Mouse (Mus musculus) embryo, embryonic 9.5 days (tissue): ENCODE measurements at regions not wholly inside any gene's neighbourhood (a gene's known extent, or its start where the extent isn't known, plus 50 kb on each side); places are given as distances from the start of the nearest gene placed in this dataset.

Experiments used
- DNase-seq: peaks from one replicate; pipeline ENCODE4 v3.0.0-alpha.2; 2017; ENCODE audit errors: extremely low spot score

DNA sequence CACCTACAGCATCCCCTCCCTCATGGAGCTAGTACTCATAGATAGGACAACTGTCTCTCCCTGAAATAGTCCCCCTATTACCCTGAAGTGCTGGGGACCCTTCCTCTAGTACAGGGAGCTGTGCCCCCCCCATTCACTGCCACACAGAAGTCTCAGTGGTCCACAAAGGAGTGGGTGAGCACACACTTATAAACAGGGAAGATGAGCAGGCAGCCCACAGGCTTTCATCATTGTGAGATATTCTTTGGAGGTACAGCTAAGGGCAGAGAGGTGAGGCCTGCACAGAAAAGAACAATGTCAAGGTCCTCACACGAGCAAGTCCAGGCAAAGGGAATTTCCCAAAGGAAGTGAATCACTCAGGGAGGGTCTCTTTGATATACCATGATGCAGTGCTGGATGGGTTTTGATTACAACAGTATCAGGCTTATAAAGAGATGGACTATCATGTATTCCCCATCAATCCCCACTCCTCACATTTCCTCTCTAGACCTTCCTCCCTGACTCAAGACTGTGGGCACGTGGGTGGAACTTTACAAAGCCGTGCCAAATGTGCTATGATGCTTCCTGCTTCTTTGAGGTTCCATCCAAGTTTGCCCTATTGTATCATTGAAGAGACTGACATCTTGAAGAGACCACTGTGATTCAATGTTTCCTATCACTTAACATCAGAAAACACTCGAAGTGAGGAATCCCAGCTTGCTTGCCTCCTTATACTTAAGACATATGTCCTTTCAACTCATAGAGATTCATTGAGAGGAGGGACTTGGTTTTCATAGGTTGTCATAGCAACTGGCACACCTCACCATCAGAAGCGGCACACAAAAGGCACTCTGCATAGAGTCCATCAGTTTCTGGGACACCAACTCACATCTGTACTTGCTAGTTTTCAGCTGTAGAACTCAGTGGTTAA, 104.2 kb upstream of the Bcl6 start:
- DNase-seq, result no peak

DNA sequence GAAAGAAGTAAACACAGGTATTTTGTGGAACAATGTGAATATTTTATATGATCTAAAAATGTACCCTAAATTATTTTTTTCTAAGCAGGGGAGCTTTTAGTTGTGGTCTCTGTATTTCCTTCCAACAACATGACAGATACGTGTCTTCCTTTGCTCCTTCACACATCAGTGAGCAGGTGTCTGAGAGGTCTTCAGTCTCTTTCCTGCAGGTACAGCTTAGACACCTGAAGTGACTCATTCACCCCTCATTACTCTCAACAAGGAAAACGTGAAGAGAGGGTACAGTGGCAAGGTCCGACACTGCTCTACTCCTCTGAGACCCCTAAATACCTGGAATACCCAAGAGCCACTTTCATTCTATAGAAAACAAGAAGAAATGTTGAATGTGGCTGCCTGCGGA, 103.5 kb upstream of the Bcl6 start:
- DNase-seq, result no peak

DNA sequence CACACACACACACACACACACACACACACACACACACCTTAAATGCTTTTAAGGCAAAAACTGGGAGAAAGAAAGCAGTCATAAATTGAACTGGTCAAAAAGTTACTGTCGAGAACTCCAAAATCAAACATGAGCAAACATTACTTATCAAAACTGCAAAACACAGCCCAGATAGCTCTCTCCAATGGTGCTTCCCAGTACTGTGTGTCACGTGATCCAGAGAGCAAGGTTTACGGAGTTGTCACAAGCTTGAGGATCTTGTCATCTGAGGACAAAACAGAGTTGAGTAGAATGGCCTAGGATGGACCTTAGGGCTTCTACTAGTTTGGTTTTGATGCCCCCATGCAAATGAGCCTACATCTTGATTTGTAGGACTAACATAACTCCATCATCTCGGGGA, 102.3 kb upstream of the Bcl6 start:
- no peak for DNase-seq

DNA sequence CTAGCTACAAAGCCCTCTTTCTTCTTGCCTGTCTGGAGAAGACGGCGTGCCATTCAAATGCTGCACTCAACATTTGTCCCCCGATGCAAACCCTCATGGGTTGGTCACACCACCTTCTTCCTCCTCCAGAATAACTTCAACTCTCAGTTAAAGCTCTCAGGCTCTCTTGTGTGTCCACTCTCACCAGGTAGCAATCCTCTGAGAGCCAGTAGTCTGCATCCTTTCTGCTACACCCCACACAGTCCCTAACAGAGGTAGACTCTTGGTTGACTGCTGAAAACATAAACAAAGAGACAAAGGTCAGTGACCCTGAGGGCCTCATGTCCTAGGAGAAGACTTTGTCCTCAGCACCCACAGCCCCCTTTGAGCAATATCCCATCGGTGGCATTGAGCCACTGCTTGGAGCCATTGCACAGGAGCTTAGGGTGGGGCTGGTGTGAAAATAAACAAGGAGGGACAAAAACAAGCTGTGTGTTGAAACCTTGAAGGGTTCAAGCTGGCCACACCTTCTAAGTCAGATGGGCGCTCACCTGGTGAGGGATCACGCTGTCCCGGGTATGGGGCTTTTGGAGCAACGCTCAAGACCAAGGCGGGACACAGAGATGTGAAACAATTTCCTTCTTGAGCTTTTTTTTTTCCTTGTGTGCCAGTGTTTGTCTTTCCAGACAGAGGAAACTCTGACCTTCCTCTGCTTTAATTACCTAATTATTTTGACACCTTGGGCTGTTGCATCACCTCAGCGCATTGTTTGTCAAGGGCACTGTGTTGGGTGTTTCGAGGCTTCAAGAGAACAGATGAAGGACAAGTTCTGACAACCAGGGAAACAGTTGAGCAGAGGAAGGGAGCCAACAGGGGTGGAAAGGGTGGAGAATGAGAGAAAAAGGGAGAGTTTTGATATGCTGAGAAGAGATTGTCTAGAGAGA, 101.4 kb upstream of the Bcl6 start:
- no peak for DNase-seq

DNA sequence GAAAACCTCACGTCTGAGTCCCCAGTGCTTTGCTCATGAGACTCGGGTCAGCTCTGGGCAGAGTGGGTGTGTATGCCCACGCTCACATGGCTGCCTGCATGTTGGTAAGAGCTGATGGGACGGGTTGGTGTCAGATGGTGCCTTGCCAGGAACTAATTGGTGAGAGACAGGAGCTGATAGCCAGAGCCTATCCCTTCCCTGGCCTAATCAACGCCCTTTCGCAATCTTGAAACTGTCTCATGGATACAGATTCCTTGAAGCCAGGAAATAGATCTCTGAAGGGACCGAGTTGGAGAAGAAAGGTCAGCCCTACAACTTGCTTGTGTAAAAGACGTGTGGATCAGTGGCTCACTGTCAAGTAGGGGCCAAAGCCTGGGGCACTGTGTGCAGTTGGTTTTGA, 95.3 kb upstream of the Bcl6 start:
- no peak for DNase-seq

DNA sequence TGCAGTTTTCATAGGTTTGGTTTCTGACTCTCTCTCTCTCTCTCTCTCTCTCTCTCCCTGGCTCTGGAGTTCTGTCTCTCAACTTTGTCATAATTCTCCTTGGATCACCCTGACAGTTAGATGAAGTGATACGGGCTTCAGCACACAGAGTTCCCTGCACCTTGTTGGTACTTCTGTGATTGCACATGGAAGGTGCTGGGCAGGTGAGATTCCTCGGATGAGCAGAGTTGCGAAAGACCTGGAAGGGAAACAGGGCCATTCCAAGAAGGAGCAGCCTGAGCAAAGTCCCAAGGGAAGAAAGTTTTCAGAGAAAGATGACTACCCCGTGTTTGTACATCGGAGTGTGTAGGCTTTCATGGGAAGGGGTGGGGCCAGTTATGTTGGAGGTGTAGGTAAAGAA, 91.8 kb upstream of the Bcl6 start:
- DNase-seq, result no peak

DNA sequence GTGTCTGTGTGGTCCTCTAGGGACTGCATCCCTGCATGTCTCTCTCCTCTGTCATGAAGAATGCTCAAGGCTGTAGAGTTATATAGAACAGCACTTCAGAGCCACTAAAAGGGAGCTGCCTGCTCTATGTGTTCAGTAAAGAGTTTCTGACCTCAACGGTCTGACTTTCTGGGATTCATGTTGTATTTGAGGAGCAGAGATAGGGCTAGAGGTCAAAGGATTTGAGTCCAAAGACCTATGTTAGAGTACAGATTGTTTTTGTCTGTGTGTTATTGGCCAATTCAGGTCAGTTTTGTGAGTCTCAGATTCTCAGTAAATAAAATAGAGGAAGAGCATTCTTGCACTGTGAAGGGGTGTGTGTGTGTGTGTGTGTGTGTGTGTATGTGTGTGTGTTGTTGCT, 90.0 kb upstream of the Bcl6 start:
- DNase-seq, result no peak

DNA sequence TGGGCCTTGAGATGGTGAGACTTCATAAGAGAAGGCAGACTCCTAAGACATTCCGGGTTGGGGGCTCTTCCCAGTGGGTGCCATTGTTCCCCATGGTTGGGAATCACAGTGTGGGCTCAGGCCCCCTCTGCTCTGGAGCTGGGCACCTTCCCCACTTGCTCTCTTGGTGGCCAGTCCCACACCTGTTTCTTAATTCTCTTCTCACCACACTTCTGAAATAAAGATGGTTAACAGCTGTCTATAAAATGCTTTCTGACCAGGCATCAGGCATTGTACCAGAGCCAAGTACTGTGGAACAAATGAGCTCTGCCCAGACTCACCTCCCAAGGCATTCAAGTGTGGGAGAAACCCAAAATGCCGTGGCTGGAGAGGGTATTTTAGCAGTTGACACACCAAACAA, 88.8 kb upstream of the Bcl6 start:
- no peak for DNase-seq

DNA sequence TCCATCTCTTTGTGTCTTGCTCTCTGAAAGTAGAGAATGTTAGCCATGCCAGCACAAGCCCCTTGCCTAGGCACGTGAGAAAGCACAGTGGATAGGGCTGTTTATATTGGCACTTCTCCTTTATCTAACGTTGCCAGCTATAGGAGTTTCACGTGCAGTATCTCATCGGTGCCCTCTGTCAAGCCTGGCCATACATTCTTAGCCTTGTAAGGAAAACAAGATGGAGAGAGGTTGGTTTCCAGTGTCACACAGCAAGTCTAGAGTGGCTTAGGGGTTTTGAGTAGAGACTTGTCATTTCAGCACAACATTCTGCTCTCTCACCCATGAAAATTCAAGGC, 88.1 kb upstream of the Bcl6 start:
- DNase-seq, result no peak

DNA sequence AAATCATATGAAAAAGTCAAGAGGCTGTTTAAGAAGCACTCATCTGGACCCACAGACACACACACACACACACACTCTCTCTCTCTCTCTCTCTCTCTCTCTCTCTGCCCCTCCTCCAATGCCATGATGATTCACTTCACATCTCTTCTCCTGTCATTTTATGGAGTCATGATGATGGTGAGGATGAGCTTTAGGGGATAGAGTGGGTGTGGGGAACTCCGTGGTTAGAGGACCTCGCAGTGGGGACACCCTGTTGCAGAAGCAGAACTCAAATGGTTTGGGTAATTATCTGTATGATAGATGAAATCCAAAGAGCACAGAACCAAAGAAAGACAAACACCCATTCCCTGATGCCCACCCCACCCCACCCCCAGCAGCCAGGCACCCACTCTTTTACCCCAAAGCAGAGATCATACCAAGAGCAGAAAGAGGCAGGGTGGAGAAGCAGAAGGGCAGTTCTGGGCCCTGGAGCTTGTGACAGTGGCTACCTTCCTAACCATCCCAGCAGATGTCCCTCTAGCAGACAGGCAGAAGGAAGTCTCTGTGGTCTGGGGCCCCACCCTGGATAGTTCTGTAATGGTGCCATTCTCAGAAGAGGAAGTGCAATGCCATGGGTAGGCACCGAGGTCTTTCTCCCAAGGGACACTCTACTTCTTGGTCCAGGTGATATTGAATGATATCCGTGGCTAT, 87.6 kb upstream of the Bcl6 start:
- DNase-seq, result no peak

DNA sequence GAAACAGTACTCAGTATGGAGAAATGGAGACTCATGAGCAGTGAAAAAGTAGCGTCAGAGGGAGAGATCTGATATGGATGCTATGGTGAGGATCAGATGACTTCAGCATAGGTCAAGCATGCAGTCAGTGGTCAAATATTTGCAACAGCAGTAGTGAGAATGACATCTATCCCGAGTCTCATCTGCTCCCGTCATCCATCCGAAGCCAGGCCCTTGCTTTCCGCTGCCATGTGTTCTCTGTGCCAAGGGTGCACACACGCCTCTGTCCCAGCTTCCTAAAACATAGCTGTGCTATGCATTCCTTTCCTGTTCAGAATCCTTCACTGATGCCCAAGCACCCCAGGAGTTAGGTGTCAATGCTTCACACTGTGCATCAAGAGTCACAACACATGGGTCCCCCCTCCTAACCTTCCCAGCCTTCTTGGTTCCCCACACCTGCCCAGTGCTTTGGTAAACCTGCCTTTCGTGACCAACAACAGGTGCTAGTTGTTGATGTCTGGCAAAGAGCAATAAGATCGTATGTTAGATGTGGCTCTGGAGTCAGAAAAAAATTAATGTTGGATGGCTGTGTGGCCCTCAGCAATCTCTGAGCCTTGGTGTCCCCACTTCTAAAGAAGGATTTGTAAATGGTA, 85.1 kb upstream of the Bcl6 start:
- no peak for DNase-seq

DNA sequence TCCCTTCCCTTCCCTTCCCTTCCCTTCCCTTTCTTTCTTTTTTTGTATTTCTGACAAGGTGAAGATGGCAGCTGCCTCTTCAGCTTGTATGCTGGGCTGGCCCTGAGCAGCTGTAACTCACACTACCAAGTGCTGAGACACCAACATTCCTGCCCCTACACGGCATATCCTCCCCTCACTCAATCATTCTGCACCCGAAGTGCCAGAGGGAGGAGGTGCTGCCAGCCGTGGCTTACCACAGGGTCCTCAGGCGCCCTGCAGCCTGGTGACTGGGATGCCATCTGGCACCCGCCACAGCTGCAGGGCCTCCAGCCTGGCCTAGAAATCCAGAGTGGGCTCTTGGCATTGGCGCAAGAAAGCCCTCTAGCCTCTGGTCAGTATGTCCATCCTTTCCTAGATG, 84.4 kb upstream of the Bcl6 start:
- no peak for DNase-seq

DNA sequence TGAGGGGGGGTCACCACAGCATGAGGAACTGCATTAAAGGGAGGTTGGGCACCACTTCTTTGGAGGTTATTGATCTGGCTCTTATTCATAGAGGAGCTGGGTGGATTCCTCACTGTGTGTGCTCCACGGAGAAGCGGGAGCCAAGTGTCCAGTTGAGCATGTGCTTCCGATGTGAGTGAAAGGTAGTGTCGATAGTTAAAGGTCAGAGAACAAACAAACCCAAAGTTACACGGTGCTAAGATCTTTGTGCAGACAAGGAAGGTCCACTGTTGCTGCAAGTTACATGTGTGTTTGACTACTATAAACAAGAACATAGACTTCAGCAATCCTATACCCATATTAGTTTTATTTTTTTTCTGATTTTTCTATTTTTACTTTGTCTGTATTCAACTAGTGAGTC, 80.8 kb upstream of the Bcl6 start:
- no peak for DNase-seq

DNA sequence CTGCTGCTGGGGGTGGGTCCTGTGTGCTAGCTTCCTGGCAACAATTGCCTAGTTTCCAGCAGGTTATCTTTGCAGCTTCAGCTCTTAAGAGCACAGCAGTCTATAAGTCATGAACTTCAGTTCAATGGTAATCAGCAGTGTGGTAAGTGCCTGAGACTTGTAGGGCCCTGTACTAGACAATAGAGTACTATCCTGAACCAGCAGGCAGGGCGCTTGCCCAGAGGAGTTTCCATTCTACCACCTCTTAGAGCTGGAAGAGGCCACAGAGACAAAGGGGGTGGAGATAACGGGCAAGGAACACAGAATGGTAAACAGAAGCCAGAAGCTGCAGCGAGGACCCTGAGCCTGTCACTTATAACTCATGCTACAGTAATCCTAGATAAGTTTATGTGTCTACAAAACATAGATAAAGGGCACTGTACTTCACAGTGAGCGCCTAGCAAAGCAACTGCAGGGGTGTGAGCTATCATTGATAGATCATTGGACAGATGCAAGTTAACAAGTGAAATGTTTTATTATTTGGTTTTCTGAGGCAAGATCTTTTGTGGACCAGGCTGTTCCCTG, 79.7 kb upstream of the Bcl6 start:
- no peak for DNase-seq

DNA sequence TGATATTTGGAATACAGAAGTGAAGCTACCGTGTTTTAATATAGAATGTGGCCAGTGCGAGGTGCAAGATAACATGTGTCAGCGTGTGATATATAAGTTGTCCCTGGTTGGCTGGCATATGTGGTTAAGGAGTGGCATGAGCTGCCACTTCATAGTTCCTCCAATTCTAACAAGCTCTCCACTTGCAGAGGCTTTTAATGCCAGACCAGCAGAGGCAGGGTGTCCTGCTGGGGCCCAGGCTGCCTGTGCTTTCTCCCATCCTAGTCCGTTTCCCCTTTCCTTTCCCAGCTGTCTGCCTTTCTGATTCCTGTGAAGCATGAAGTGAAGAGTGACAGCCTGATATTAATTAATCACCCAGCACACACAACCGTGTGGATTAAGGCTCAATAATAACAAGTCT, 73.7 kb upstream of the Bcl6 start:
- DNase-seq, result no peak

DNA sequence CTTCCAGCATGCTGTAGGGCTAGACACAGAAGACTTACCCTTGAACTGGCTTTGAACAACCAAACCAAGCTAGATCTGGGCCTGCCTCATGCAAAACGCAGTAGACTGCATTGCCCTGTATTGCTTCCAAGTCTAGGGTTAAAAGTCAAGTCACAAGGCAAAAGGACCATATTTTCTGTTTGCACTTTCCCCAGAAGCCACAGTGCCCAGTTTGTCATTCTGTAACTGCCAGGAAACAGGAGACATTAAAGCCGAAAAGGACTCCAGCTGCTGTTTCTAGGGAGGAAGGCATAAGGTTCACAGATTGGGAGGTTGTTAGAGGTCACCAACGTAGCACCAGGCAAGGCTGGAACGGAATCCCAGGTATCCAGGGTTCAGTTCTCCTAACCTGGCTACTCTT, 72.8 kb upstream of the Bcl6 start:
- no peak for DNase-seq

DNA sequence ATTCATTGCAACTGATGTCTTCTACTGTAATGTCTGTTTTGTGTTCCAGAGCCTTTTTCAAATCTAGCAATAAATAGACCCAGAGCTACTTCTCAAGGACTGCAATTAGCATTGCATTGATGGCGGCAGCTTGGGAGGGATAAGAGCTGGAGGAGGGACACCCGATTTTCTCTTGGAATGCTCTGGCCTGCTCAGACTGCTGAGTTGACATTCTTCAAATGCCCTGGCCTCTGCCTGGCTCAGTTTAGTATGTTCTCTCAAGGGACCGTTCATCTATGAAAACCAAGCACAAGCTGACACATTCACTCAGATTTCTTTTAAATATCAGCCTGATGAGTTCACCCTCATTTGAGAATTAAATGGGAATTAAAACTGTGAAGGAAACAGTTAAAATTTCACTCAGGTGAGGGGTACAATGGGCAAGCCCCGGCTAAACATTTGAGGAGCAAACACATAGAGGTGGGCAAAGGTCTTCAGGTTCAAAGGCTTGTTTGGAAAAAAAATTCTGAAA, 70.5 kb upstream of the Bcl6 start:
- no peak for DNase-seq

DNA sequence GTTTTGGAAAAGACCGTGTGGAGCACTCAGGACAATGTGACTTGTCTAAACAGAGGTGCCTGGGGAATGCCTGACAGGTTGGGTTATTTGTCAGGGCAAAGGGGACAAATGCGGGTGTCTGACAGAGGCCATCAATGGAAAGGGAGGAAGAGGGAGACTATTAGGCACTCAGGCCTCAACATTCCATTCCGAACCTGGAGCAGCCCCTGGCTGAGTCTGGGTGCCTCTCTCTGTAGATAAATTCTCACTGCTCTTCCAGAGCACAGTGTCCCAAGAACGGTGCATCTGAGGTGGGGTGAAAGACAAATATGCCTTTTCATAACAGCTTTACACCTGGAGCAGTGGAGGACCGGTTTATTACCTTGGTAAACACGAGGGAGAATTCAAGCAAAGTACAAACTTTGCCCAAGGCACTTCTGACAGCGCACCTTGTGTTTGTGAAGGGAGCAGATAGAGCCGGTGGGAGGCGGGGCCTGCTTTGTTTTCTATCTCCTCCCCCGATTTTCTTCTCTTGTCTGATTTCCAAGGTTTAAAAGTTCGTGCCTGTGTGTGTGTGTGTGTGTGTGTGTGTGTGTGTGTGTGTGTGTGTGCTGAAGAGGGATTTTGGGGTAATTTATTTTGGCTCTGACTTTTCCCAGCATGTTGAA, 68.4 kb upstream of the Bcl6 start:
- peak; percentile 15 for DNase-seq

DNA sequence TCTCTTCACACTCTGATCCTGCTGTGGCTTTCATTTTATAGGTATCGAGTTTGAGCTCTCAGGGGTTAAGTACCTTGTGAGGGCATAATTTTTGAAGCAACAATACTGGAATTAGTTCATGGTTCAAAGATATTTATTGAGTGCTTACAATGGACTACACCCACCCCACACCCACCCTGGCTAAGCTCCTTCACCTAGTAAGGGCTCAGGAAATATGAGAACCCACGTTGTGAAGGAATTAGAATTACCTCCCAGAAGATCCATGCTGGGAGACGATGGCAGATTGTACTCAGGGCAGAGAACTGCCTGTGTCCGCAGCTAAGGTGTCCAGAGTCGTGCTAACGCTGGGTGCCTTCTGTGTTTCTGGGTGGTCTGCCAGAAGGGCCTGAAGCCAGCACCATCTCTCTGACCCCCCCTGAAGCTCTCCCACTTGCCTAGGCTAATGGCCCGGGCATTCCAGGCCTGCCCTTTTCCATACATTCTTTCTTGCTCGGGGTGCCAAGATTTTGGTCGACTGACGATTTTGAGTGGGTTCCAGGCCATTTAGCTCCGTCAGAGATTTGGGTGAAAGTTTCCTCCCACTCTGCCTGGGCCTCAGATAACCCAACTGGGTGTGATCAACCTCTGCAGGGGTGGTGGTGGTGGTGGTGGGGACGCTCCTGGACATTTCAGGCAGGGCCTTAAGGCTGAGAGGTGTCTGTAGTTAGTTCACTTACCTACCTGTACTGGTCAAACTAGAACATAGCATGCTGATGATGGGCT, 67.7 kb upstream of the Bcl6 start:
- DNase-seq, result no peak

DNA sequence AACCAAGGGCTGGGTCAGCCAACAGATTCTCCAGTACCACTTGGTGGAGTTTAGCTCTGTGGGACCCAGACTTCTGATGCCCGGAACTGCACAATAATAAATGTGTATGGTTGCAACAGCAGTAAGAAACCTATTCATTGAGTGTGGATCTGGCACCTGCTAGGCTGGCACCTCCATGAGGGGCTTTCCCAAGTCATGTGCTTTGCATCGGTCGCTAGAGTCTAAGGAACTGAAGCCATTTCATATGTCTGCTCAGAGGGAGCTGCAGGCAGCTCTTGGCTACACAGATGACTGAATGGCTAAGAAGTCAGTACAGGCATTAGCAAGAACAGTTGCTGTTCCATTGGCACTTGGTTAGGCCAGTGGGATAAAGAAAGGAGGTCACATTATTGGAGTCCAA, 65.6 kb upstream of the Bcl6 start:
- no peak for DNase-seq
